Mouse (Mus musculus): ENCODE data around the gene Rps6kb2.

The Rps6kb2 gene

DNA sequence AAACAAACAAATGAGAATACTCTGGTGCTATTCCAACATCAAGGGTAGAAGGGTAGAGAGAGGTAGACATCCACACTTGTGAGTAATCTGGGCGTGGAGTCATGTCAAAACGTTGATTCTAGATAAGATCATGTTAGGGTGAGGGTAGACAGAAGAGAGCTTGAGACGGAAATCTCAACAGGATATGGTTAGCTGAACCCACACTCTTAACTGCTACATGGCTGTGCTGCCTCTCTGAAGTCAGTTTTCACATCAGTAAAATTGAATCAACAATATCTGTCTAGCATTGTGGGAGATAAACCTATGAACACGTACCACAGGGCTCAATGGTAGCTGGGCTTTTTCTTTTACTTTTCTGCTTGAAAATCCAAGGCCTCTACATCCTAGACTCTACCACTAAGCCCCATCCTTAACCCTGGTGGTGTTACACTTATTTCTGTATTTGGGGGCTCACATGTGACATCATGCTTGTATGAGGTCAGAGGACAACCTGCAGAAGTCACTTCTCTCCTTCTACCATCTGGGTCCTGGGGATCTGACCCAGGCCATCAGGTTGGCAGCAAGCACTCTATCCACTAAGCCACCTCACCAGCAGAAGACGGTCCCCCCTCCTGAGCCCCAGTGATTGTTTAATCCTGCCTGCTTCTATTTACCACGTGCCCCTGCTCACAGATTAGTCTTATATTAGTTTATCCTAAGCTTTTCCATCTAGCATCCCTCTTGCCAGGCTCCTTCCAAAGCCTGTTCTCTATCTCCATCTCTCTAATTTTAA, 43.3 kb downstream of the Rps6kb2 start:
- 92% methylated on average over 6 of the region's 6 CpGs for WGBS

DNA sequence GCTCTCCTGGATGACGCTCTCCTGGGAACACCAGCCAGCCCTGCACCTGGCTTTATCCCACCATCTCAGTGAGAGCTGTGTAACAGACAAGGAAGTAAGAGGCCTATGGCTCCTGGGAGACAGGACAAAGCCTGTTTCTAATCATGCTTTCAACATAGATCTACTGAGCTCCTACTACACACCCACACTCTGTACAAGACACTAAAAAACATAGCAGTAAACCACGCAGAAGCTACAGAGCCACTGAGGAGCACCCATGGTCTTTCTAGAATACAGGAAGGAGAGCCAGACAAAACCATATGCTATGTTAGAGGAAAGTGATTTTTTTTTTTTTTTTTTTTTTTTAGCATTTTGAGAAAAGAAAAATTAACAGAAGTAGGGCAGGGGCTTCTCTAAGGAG, 44.8 kb downstream of the Rps6kb2 start:
- WGBS: 58% methylated on average over 2 of the region's 2 CpGs

DNA sequence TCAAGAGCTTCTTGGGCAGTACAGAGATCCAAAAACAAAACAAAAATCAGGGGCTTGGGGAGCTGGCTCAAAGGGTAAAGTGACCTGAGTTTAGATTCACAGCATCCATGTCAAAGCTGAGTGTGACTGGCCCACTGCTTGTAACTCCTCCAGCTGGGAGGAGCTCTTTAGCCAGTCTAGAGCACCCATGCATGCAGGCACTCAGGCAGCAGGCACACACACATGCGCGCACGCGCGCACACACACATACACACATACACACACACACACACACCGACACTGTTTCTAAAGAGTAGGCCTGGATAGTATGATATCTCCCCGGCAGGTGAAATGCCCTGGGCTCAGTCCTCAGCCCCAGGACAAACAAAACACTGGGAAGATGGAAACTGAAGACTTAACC, 46.1 kb downstream of the Rps6kb2 start:
- WGBS: 98% methylated on average over 7 of the region's 7 CpGs

DNA sequence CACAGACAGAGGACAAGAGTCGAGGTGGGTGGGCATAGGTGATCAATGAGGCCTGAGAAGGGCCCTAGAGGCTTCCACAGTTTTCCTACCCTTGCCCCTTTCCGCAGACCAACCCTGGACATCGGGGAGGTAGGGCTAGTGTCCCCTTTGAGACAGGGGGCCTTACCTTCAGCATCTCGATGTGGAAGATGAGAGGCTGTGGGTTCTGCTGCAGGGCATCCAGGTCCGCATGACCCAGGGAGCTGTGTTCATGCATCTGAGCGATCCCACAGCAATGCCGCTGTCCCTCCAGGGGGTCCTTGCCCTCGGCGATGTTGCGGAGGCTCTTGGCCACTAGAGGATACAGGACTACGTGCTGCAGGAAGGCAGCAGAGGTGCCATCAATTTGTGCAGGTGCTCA, 47.3 kb downstream of the Rps6kb2 start:
- 86% methylated on average over 11 of the region's 11 CpGs for WGBS

DNA sequence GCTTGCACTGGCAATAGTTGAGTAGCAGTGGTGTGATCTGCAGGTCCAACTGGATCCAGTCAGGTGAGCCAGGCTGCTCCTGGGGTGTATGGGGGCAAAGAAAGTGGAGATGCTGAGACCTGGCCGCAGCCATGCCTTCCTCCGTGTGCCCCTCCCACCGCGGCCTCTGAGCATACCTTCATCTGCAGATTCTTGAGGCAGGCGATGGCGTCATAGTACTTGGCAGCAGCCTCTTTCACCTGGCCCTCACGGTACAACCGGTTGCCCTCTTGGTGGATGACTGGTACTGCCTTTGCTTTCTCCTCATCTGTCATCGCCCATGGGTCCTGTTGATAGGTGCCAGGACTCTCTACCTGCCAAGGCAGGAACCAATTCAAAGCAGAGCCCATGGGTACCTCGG, 48.0 kb downstream of the Rps6kb2 start:
- WGBS: 97% methylated on average over 10 of the region's 10 CpGs

DNA sequence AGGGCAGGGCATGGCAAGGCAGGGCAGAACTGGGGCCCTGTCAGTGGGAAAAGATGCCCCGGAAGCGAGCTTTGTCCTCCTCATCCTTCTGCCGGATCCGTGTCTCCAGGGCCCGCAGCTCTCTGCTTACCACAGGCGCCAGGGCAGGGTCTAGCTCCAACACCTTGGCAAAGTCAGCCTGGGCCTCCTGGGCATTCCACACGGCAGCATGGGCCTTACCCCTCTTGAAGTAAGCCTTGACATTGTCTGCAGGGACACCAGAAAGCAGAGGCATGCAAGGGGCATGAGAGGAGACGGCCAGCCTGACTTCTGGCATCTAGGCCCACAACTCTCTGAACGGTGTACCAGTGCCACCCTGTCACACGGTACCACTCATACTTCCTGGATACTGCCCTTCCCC, 48.6 kb downstream of the Rps6kb2 start:
- 87% methylated on average over 10 of the region's 10 CpGs for WGBS

DNA sequence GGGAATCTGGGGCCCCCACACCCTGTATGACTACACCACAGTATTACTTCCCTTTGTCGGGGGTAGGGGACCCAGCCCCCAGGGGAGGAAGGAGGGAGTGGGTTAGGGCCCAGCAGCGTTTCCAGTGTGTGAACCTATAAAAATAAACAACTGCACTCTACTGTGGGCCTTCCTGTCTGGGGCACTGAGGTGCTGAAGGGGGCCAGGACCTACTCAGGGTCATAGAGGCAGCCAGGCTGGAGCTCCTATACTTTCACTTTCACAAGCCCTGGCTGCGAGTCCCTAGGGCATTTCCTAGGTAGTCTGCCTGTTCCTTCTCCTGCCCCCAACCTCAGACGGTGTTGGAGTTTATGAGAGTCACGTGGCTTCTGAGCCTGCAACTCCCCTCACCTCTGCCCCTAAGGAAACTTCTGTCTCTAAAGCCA, 49.3 kb downstream of the Rps6kb2 start:
- WGBS: 58% methylated on average over 5 of the region's 5 CpGs

DNA sequence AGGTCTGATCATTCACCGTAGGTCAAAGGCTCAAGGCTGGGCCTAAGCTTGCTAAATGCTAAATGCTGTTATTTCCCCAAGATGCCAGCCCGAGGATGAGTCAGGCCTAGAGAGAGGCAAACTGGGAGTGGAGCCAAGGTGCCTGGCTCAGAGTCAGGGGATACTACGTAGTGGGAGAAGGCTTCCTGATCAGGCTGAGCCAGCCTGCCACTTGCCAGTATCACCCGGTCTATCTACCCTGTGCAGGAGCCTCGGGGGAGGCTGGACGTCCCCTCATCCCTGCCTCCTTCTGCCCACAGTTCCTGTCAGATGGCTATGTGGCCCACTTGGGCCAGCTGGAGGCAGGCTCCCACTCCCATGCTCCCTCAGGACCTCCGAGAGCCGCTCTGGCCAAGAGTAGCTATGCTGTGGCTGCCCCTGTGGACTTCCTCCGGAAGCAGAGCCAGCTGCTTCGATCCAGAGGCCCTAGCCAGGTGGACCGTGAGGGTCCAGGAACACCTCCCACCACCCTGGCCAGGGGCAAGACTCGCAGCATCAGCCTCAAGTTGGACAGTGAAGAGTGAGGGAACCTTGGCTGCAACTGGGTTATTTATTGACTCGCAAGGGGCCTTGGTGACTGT, 49.9 kb downstream of the Rps6kb2 start:
- WGBS: 34% methylated on average over 13 of the region's 13 CpGs

DNA sequence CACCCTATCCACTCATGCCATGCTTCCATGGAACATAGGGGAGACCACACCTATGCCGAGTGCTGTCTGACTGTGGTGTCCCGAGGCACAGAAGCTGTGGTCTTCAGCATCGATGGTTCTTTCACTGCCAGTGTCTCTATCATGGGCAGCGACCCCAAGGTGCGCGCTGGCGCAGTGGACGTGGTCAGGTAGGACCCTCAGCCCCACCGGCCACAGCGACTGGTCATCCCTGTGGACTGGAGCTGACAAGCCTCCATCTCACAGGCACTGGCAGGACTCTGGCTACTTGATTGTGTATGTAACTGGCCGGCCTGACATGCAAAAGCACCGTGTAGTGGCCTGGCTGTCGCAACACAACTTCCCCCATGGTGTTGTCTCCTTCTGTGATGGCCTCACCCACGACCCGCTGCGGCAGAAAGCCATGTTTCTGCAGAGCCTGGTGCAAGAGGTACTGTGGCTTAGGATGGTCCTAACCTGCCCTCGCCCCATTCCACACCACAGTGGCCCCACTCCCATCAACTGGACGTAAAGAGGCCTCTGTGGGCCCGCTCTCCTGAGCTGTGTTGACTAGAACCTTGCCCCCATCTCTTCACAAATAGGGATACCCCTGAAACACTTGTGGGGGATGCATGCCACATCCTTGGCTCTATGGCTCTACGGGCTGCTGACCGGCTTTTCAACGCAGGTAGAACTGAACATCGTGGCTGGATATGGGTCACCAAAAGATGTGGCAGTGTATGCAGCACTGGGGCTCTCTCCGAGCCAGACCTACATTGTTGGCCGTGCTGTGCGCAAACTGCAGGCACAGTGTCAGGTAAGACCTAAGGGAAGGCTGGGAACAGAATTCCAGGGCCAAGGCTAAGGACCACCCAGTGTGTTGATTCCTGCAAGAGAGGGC, 50.8 kb downstream of the Rps6kb2 start:
- 95% methylated on average over 26 of the region's 26 CpGs for WGBS

DNA sequence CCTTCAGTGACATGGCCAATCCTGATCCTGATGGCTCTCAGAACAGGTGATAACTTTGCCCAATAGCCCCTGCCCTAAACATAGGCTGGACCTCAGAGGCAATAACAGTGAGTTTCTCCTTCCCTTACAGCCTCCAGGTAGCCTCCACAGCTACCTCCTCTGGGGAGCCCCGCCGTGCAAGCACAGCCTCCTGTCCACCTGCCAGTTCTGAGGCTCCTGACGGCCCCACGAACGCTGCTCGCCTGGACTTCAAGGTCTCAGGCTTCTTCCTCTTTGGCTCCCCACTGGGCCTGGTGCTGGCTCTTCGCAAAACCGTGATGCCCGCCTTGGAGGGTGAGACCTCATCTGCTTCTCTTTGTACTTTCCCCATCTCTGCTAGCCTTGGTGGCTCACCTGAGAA, 54.6 kb downstream of the Rps6kb2 start:
- WGBS: 89% methylated on average over 9 of the region's 9 CpGs

DNA sequence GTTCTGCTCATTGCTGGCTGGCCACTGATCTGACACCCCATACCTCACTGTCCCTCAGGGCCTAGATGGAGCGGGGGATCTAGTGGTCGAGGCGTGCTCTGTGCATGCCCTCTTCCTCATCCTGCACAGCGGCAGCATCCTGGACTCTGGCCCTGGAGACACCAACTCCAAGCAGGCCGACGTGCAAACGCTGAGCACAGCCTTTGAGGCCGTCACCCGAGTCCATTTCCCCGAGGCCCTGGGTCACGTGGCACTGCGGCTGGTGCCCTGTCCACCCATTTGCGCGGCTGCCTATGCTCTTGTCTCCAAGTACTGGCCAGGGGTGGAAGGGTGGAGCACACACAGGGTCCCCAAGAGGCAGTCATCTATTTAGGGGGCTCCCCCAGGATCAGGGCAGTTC, 56.5 kb downstream of the Rps6kb2 start:
- 94% methylated on average over 14 of the region's 14 CpGs for WGBS

DNA sequence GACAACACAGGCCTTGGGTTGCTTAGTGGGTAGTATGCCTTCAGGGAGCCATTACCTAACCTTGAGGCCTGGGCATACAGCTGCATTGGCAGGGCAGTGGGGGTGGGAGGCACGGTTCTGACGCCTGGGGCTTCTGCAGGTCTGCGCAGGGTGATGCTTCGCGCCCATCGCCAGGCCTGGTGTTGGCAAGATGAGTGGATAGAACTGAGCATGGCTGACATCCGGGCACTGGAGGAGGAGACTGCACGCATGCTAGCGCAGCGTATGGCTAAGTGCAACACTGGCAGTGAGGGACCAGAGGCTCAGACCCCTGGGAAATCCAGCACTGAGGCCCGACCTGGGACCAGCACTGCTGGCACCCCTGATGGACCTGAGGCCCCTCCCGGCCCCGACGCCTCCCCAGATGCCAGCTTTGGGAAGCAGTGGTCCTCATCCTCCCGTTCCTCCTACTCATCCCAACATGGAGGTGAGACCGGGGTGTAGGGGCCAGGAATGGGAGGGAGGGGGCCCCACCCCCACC, 58.4 kb downstream of the Rps6kb2 start:
- 91% methylated on average over 16 of the region's 16 CpGs for WGBS

All from cerebral cortex, adult 2 months (tissue).